Comparison of ENCODE assay signal across 23 mouse cellular contexts in the genomic region with DNA sequence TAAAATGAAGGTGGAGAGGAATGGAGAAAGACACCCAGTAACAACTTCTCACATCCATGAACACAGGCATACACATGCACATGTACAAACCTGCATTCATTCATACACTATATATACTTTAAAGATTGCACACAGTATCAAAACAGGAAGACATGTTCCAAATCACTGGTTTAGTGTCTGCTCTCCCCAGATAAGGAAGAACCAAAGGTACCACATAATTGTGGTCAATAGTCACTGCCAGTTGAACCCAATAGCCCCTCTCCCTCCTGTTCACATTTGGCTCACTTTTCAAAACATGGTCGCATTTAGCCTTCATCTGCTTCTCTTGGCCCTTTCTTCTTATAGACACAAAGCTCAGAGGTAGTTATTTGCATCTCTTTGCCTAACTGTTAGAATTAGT.
DNase-seq lines count a peak whose midpoint lies in the region; ATAC-seq and TF ChIP-seq lines count a peak whose summit lies in the region.
"Had no signal": no experiment of that assay in that cellular context is flagged by ENCODE, and none has a peak within 500 bp of the region (broad histone marks: within the 10 kb centered on the region; RNA-seq: fewer than 3 reads in every experiment).

No protein-coding gene starts in this region.

- no peak for TF ChIP-seq RAD21 in CH12.LX (IDR thresholded peaks at IDR 0.05; ENCODE audit: low read depth, low read length)

- dilution Hi-C loops in CH12.LX (cut with MboI; ENCODE audit: extremely low pct_ligation_motif_present, extremely low pct_unique_long_range_greater_than_20kb, low sequenced_read_pairs): no loop called here

- H3K4me2 ChIP-seq in CH12.LX (ENCODE audit: insufficient read depth, low read depth, poor library complexity, severe bottlenecking): no peak overlapping the region
- H3K4me2 ChIP-seq in forebrain, embryonic 13.5 days: no peak overlapping the region

- no peaks in the 10 kb centered on the region for H3K9me3 ChIP-seq in CH12.LX (replicated peaks; ENCODE audit: low read length)
- no peaks in the 10 kb centered on the region for H3K9me3 ChIP-seq in forebrain, embryonic 13.5 days (replicated peaks)

- H3K4me3 ChIP-seq in CH12.LX (replicated peaks in 1 of 3; ENCODE audit: low read depth in 2 of 3, low read length in 2 of 3, poor library complexity in 1 of 3): no peak overlapping the region
- no peak overlapping the region for H3K4me3 ChIP-seq in forebrain, embryonic 13.5 days

- peak; percentile 89 for ATAC-seq in common myeloid progenitor, adult 5-6 weeks (replicated peaks; ENCODE audit: low read depth, poor library complexity, severe bottlenecking)
- peak; percentile 51 to 56; a peak in 3 of 4 replicates for ATAC-seq in hematopoietic stem cell, adult 5-6 weeks (replicated peaks in 1 of 2; ENCODE audit: insufficient read depth in 1 of 2, low FRiP score in 2 of 2, low TSS enrichment in 1 of 2, low read depth in 1 of 2, poor library complexity in 2 of 2, severe bottlenecking in 2 of 2)
- ATAC-seq in megakaryocyte progenitor cell, adult 5-6 weeks (replicated peaks; ENCODE audit: poor library complexity): peak; percentile 60; the same call in 1 of the 2 replicates
- no peak for ATAC-seq in forebrain, embryonic 13.5 days
- ATAC-seq: activated CD4-positive, CD25-positive, alpha-beta regulatory T cell, adult 4 months; CD4-positive, CD25-positive, alpha-beta regulatory T cell, adult 4 months; Patski had no signal

- no peaks in the 10 kb centered on the region for H3K27me3 ChIP-seq in CH12.LX (replicated peaks)
- H3K27me3 ChIP-seq in forebrain, embryonic 13.5 days: no peaks in the 10 kb centered on the region
- H3K27me3 ChIP-seq: Patski had no signal

- peaks cover 0 to 13% of the 10 kb centered on the region in 2 experiments; a peak in 2 of 4 replicates for H3K4me1 ChIP-seq in CH12.LX (ENCODE audit: control insufficient read depth in 1 of 2, insufficient read depth in 2 of 2)
- H3K4me1 ChIP-seq in forebrain, embryonic 13.5 days: peaks cover 3% of the 10 kb centered on the region; the same call in 1 of the 2 replicates

- no peak for TF ChIP-seq CTCF in CH12.LX (conservative IDR thresholded peaks at IDR 0.05 in 1 of 2, IDR thresholded peaks at IDR 0.05 in 1 of 2; ENCODE audit: low read depth in 2 of 2, low read length in 2 of 2)

- WGBS in forebrain, embryonic 13.5 days: 85% methylated on average over 1 of the region's 1 CpGs

- H3K36me3 ChIP-seq in CH12.LX (replicated peaks in 1 of 2; ENCODE audit: control insufficient read depth in 1 of 2, insufficient read depth in 1 of 2, low read length in 1 of 2): no peaks in the 10 kb centered on the region
- H3K36me3 ChIP-seq in forebrain, embryonic 13.5 days (ENCODE audit: poor library complexity, severe bottlenecking): no peaks in the 10 kb centered on the region
- H3K36me3 ChIP-seq: G1E had no signal

- no peak for TF ChIP-seq EP300 in CH12.LX (IDR thresholded peaks at IDR 0.05; ENCODE audit: low read length)

- no peaks in the 10 kb centered on the region for H3K79me2 ChIP-seq in CH12.LX (replicated peaks; ENCODE audit: control insufficient read depth, extremely low read depth, insufficient read depth, poor library complexity, severe bottlenecking)

- no peak overlapping the region for H3K27ac ChIP-seq in CH12.LX (ENCODE audit: insufficient read depth, low read depth)
- no peak overlapping the region for H3K27ac ChIP-seq in forebrain, embryonic 13.5 days

- no peak for TF ChIP-seq POLR2A in CH12.LX (IDR thresholded peaks at IDR 0.05; ENCODE audit: low read depth, low read length)

- in situ Hi-C loops in CH12.LX (cut with MboI; ENCODE audit: low pct_ligation_motif_present, low pct_unique_long_range_greater_than_20kb, low sequenced_read_pairs): no loop called here

- peak; percentile 8 for DNase-seq in CH12.LX (ENCODE audit: extremely low read depth)
- no peak for DNase-seq in heart, adult 8-10 months (ENCODE audit: low spot score)
- no peak for DNase-seq in adrenal gland, postnatal 36 days
- no peak for DNase-seq in T-cell, adult 2 months (ENCODE audit: low spot score)
- DNase-seq: adrenal gland, adult 2 months; adrenal gland, adult 8-10 months; adrenal gland, postnatal 10 days; adrenal gland, postnatal 14 days; adrenal gland, postnatal 25 days; B cell, adult 2 months; cerebellum, adult 11 months; cerebellum, adult 11-12 months; cerebellum, adult 18-20 months; cerebellum, adult 2 months; cerebellum, adult 8-10 months had no signal

- no peak overlapping the region for H3K9ac ChIP-seq in CH12.LX (ENCODE audit: insufficient read depth, low read depth)
- no peak overlapping the region for H3K9ac ChIP-seq in forebrain, embryonic 13.5 days

TF ChIP-seq in CH12.LX, 34 proteins besides CTCF, POLR2A, EP300 and RAD21:
- no peak for TF ChIP-seq JUN (IDR thresholded peaks at IDR 0.05; ENCODE audit: insufficient read depth, low read depth, low read length)
- TF ChIP-seq ZKSCAN1 (IDR thresholded peaks at IDR 0.05; ENCODE audit: borderline replicate concordance, low read depth, low read length): no peak
- no peak for TF ChIP-seq POLR2AphosphoS2 (IDR thresholded peaks at IDR 0.05; ENCODE audit: low read depth, low read length)
- no peak for TF ChIP-seq TCF12 (IDR thresholded peaks at IDR 0.05; ENCODE audit: low read depth, low read length)
- no peak for TF ChIP-seq ZMIZ1 (IDR thresholded peaks at IDR 0.05; ENCODE audit: low read depth, low read length)
- no peak for TF ChIP-seq CHD1 (IDR thresholded peaks at IDR 0.05; ENCODE audit: low read depth, low read length)
- TF ChIP-seq USF1 (IDR thresholded peaks at IDR 0.05; ENCODE audit: low read depth, low read length): no peak
- TF ChIP-seq BHLHE40 (IDR thresholded peaks at IDR 0.05; ENCODE audit: low read depth, low read length): no peak
- no peak for TF ChIP-seq MAZ (IDR thresholded peaks at IDR 0.05; ENCODE audit: low read depth, low read length)
- no peak for TF ChIP-seq E2F4 (IDR thresholded peaks at IDR 0.05; ENCODE audit: insufficient replicate concordance, low read depth, low read length)
- TF ChIP-seq MYC (IDR thresholded peaks at IDR 0.05; ENCODE audit: low read depth, low read length): no peak
- TF ChIP-seq MAFK (IDR thresholded peaks at IDR 0.05; ENCODE audit: insufficient replicate concordance, low read length): no peak
- TF ChIP-seq ZC3H11A (IDR thresholded peaks at IDR 0.05; ENCODE audit: low read depth, low read length): no peak
- no peak for TF ChIP-seq MAX (IDR thresholded peaks at IDR 0.05; ENCODE audit: low read length)
- no peak for TF ChIP-seq SIN3A (IDR thresholded peaks at IDR 0.05; ENCODE audit: low read length)
- no peak for TF ChIP-seq KAT2A (IDR thresholded peaks at IDR 0.05; ENCODE audit: insufficient replicate concordance, low read length)
- no peak for TF ChIP-seq NRF1 (IDR thresholded peaks at IDR 0.05; ENCODE audit: low read depth, low read length)
